Mouse (Mus musculus) activated CD4-positive, CD25-positive, alpha-beta regulatory T cell, adult 9 weeks (primary cell): ENCODE data around the gene Gm2974. TPM values are rescaled to one million over a fixed set of nuclear protein-coding genes. Genes with fewer than 3 reads are reported as not detected.

Source experiments
- polyA plus RNA-seq: library from polyadenylated mRNA; unstranded; fragments of 100-300 nt; shearing (Covaris generic); gene quantifications from one replicate; pipeline ENCODE4 v1.2.1, GENCODE M21; 2017

Gm2974 gene
- polyA plus RNA-seq: 3.0 TPM

GRCm38 (mm10) chr14:4182491-4183210 is at the start of gene Gm2974:
Gm2974 (plus strand) TSS chr14:4182576.

GRCm38 (mm10) chr14:4164730-4165129 is 17.6 kb upstream of the Gm2974 start, which contains the start of gene Gm3127:
Gm3127 (plus strand) TSS chr14:4165030.

GRCm38 (mm10) chr14:4249331-4249730 is 67.0 kb downstream of the Gm2974 start, which contains the start of gene Gm3138:
Gm3138 (plus strand) TSS chr14:4249631.

Other genes starting within 250 kb of the Gm2974 start
- gene Gm3095, start 219.0 kb upstream of the Gm2974 start, polyA plus RNA-seq: 0.46 TPM
- gene Gm3099, start 184.2 kb upstream of the Gm2974 start, polyA plus RNA-seq: not detected
- gene Gm5796, start 158.6 kb upstream of the Gm2974 start, polyA plus RNA-seq: 1.4 TPM
- gene Gm3115, start 98.5 kb upstream of the Gm2974 start, polyA plus RNA-seq: not detected
- 1.8 TPM for gene Gm8108, start 72.0 kb upstream of the Gm2974 start, polyA plus RNA-seq
- gene Gm3127, start 17.5 kb upstream of the Gm2974 start, polyA plus RNA-seq: not detected
- gene Gm3138, start 67.1 kb downstream of the Gm2974 start, polyA plus RNA-seq: not detected
- not detected for gene Gm3149, start 134.7 kb downstream of the Gm2974 start, polyA plus RNA-seq
- gene 2610042L04Rik, start 152.2 kb downstream of the Gm2974 start, polyA plus RNA-seq: 3.4 TPM
- gene Gm3159, start 214.9 kb downstream of the Gm2974 start, polyA plus RNA-seq: not detected
- gene Gm3164, start 232.9 kb downstream of the Gm2974 start, polyA plus RNA-seq: 3.0 TPM
- 1.8 TPM for gene Gm3173, start 248.4 kb downstream of the Gm2974 start, polyA plus RNA-seq